Mouse (Mus musculus) hindbrain, embryonic 14.5 days (tissue): ENCODE measurements around the gene Pip5k1b. TPM values are rescaled to one million over a fixed set of nuclear protein-coding genes. Genes with fewer than 3 reads are reported as not detected.

ENCODE experiments used
- ATAC-seq: fragments of 200-750 bp; cut with Nextera tagmentation; 2 replicates; pipeline ENCODE4 v1.8.0; 2017; ENCODE audit warnings: moderate number of reproducible peaks, mild to moderate bottlenecking, moderate TSS enrichment, moderate library complexity; ENCODE audit not compliant: low FRiP score
- DNase-seq: peaks from one replicate; pipeline ENCODE4 v3.0.0-alpha.2; 2015; ENCODE audit warnings: low spot score
- H3K27ac ChIP-seq: fragments of 300-500 bp; sonication (generic); 2 replicates; pipeline ENCODE4 v1.5.1; 2014; ENCODE audit warnings: mild to moderate bottlenecking, moderate library complexity
- H3K27me3 ChIP-seq: fragments of 300-500 bp; sonication (generic); 2 replicates; pipeline ENCODE4 v1.6.1; 2014; ENCODE audit warnings: mild to moderate bottlenecking, low read length, mixed read lengths; ENCODE audit not compliant: control insufficient read depth, insufficient read depth
- H3K36me3 ChIP-seq: fragments of 300-500 bp; sonication (generic); replicated peaks from 2 replicates; pipeline ENCODE4 v1.6.1; 2014; ENCODE audit not compliant: control insufficient read depth, insufficient read depth
- H3K4me1 ChIP-seq: fragments of 300-500 bp; sonication (generic); replicated peaks from 2 replicates; pipeline ENCODE4 v1.6.1; 2014; ENCODE audit warnings: antibody characterized with exemption, low read length, mixed read lengths; ENCODE audit not compliant: control insufficient read depth, insufficient read depth
- H3K4me2 ChIP-seq: fragments of 300-500 bp; sonication (generic); replicated peaks from 2 replicates; pipeline ENCODE4 v1.6.1; 2014; ENCODE audit warnings: mild to moderate bottlenecking, moderate library complexity
- H3K4me3 ChIP-seq: fragments of 300-500 bp; sonication (generic); replicated peaks from 2 replicates; pipeline ENCODE4 v1.5.1; 2014; ENCODE audit warnings: mild to moderate bottlenecking, low read length
- H3K9ac ChIP-seq: fragments of 300-500 bp; sonication (generic); 2 replicates; pipeline ENCODE4 v1.6.1; 2014
- H3K9me3 ChIP-seq: fragments of 300-500 bp; sonication (generic); 2 replicates; pipeline ENCODE4 v1.6.1; 2016; ENCODE audit warnings: low read length; ENCODE audit not compliant: control insufficient read depth
- WGBS: fragments of 180-500 bp; shearing (Covaris S2); extraction: QIAGEN DNeasy Blood & Tissue Kit; methylation state at CpG from one replicate; pipeline ENCODE4 v1.1.7; 2014; 5-methylcytosine and 5-hydroxymethylcytosine counted together
- polyA plus RNA-seq: library from polyadenylated mRNA; unstranded; fragments of >200 nt; fragmentation: Nextera tagmentation; extraction: Ambion mirVana; gene quantifications from 2 replicates; pipeline ENCODE4 v1.2.1, GENCODE M21; 2014

Pip5k1b gene
- polyA plus RNA-seq, 1 experiment from 2014 or later = 3.9 TPM

DNA sequence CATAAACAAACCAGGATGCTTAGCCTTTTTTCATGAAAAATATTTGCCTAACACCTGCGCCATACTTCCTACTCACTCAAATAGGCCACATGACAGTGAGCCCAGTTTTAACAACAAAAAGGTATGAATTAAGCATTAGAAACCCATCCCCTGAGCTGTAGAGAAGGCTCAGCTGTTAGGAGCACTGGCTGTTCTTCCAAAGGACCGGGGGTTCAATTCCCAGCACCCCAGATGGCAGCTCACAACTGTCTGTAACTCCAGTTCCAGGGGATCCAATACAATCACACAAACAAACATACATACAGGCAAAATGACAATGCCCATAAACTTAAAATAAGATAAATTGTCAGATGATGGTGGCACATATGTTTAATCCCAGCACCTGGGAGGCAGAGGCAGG is 5.7 kb downstream of the Pip5k1b start:
- Histone ChIP-seq H3K9ac (no peak overlapping the region), H3K27me3 (no peaks in the 10 kb centered on the region; the same call in 1 of the 2 replicates), H3K4me1 (no peaks in the 10 kb centered on the region), H3K27ac (no peak overlapping the region), H3K9me3 (peaks cover 5% of the 10 kb centered on the region; the same call in 1 of the 2 replicates), H3K4me2 (no peak overlapping the region), H3K4me3 (no peak overlapping the region), H3K36me3 (no peaks in the 10 kb centered on the region)
- ATAC-seq = no peak
- no peak for DNase-seq
- 97% methylated on average over 2 of the region's 2 CpGs for WGBS

DNA sequence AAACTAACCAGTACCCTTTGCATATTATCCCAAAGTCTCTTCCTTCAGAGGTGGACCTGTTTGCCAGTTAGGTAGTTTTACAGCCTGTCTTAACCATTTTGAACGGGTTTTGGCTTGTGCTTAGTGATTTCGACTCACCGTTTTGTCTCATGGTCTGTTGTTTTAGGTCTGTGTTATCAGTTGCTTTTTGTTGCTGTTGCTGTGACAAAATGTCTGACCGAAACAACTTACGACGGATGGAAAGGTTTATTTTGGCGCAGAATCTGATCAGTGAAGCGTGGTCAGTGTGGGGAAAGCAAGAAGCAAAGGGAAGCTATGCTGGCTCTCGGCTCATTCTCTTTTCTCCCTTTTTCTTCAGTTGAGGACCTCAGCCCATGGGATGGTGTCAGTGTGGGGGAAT is 7.3 kb downstream of the Pip5k1b start:
- Histone ChIP-seq H3K27me3 (no peaks in the 10 kb centered on the region; the same call in 1 of the 2 replicates), H3K27ac (no peak overlapping the region), H3K9ac (no peak overlapping the region), H3K9me3 (peaks cover 5% of the 10 kb centered on the region; the same call in 1 of the 2 replicates), H3K36me3 (no peaks in the 10 kb centered on the region), H3K4me3 (no peak overlapping the region), H3K4me2 (no peak overlapping the region), H3K4me1 (no peaks in the 10 kb centered on the region)
- ATAC-seq (no peak), DNase-seq (no peak)
- WGBS = 98% methylated on average over 9 of the region's 9 CpGs

DNA sequence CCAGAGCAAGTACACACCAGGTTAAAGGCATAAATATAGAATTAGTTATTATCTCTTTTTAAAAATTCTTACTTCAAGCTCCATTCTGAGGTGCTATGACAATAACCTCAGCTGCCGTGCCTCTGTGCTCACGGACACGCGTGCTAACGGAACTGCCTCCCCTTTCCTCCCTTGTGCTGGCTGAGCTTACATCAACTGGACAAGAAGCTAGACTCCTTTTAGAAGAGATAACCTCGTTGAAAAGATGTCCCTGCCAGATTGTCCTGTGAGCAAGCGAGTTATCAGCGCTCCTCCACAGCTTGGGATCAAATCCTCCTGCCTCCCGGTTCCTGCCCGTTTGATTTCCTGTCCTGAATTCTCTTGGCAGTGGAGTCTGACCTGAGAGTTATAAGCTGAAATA is 9.5 kb downstream of the Pip5k1b start:
- no peak for DNase-seq
- Histone ChIP-seq H3K9me3 (peaks cover 5% of the 10 kb centered on the region; the same call in 1 of the 2 replicates), H3K9ac (no peak overlapping the region), H3K4me3 (no peak overlapping the region), H3K4me1 (no peaks in the 10 kb centered on the region), H3K4me2 (no peak overlapping the region), H3K27ac (no peak overlapping the region), H3K27me3 (no peaks in the 10 kb centered on the region), H3K36me3 (no peaks in the 10 kb centered on the region)
- no peak for ATAC-seq
- WGBS = 89% methylated on average over 10 of the region's 10 CpGs

DNA sequence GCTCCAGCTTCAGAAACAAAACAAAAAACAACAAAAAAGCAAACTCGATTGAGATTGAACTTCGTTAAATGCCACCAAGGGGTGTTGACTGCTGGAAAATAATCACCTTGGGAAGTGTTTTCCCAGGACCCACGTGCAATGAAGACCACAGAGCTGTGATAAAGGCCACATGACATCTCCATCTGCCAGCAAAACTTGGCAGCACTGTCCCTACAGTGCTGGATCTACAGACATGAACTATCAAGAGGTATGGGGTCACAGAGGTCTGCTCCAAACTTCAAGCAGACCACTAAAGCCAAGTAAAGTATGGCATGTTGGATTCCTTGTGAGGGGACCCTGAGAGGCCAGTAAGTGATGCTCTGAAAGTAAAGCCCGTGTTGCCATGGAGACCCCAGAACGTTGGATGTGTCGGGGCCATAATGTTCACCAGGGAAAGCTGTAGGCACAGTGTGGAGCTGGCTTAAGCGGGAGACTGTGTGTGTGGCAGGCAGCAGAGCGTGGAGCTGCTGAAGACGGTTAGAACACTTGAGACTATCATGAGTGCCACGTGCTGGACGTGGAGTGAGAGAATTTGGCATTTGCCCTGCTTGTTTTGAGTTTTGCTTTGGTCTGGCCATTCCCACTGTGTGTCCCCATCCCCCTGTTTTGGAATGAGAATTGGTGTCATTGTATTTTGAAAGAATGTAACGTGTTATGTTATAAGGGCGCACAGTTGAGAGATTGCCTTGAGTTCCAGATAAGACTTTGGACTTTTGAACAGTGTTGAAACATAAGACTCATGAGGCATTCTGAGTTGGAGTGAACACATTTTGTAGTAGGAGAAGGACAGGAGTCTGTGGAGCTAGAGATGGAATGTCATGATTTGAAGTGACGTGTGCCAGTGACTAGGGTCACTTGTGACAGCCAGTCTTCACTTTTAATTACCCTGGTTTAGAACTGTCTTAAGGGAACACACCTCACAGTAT is 12.0 kb downstream of the Pip5k1b start:
- no peak for DNase-seq
- WGBS = 77% methylated on average over 14 of the region's 14 CpGs
- Histone ChIP-seq H3K4me3 (no peak overlapping the region), H3K9me3 (peaks cover 5% of the 10 kb centered on the region; the same call in 1 of the 2 replicates), H3K4me1 (no peaks in the 10 kb centered on the region), H3K27ac (no peak overlapping the region), H3K4me2 (no peak overlapping the region), H3K9ac (no peak overlapping the region), H3K36me3 (no peaks in the 10 kb centered on the region), H3K27me3 (no peaks in the 10 kb centered on the region)
- ATAC-seq = no peak

DNA sequence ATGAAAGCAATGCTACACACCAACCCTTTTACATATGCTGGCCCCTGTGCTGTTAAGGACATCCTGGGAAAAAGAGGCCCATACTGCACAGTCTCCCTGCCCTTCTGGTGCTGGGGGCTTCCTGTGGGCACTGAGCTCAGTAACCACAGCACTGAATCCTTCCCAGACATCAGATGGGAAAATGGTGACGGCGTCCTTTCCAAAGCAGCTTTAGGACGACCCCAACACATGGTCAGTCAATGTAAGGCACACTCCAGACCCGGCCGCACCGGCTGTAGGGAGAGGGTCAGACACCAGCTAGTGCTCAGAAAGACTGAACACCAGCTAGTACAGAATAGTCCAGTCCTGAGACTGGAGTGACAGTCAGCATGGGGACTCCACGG is 13.4 kb downstream of the Pip5k1b start:
- H3K36me3 ChIP-seq = no peaks in the 10 kb centered on the region
- 96% methylated on average over 7 of the region's 7 CpGs for WGBS

DNA sequence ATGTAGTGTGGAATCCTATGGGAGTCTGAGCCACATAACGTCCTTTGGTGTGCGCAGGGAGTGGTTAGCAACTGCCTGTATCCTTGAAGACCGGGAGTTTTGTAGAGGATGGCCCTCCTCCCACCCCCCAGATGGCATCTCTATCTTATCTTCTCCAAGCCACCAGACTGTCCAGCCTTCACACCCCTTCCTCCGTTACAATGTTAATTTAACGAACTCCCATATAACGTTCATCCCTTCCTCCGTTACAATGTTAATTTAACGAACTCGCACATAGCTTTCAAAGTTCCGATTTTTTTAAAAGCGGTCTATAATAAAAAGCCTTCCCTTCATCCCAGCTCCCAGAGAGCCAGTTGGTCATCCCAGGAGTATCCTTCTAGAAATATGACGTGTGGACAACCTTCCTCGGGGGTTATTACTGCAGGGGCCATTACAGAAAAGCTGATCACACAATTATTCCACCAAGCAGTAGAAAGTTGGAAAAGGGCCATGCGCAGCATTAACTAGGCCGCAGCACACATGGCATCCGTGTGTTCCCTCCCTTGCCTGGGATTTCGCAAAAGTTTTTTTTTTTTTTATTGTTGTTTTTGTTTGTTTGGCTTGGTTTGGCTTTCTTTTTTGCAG is 13.9 kb downstream of the Pip5k1b start:
- H3K9ac ChIP-seq = no peak overlapping the region
- H3K27ac ChIP-seq = no peak overlapping the region
- H3K4me1 ChIP-seq = no peaks in the 10 kb centered on the region
- H3K27me3 ChIP-seq = no peaks in the 10 kb centered on the region
- WGBS = 93% methylated on average over 17 of the region's 17 CpGs
- H3K36me3 ChIP-seq = no peaks in the 10 kb centered on the region
- no peak for DNase-seq
- ATAC-seq = no peak
- H3K4me2 ChIP-seq = no peak overlapping the region
- no peaks in the 10 kb centered on the region for H3K9me3 ChIP-seq
- no peak overlapping the region for H3K4me3 ChIP-seq

More for the DNA sequence above, 13.4 kb downstream of the Pip5k1b start:
- no peak for ATAC-seq
- Histone ChIP-seq H3K4me1 (no peaks in the 10 kb centered on the region), H3K4me3 (no peak overlapping the region), H3K27ac (no peak overlapping the region), H3K9ac (no peak overlapping the region), H3K27me3 (no peaks in the 10 kb centered on the region), H3K9me3 (no peaks in the 10 kb centered on the region), H3K4me2 (no peak overlapping the region)
- no peak for DNase-seq

DNA sequence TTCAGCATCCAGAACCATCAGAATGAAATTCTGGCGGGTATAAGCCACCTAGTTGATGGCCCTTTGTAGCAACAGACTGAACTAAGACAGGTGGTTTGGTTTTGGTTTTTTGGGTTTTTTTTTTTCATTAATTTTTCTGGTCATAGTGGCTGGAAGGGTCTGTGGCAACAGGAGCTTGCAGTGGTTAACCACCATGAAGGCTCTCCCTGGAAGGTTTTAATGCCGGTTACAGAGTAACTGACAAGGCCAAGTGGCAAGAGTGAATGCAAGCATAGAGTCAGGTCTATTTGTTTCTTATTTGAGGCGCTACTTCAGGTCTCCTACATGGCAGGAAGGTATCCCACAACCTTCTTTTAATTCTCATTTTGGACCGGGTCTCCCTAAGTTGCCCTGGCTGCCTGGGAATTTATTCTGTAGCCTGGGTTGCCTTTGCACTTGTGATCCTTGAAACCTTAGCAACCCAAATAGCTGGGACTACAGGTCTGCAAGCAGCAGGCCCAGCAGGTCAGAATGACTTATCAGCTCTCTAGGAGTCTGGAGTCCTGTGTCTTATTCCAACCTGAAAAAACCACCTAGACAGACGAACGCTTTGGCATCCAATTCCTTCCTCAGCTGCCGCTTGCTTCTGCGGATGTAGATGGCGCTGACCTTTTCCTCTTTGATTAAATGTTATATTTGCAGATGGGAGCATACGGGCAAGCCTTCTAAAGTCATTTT is 14.6 kb downstream of the Pip5k1b start:
- Histone ChIP-seq H3K4me3 (no peak overlapping the region), H3K27me3 (no peaks in the 10 kb centered on the region), H3K4me2 (no peak overlapping the region), H3K9ac (no peak overlapping the region), H3K9me3 (no peaks in the 10 kb centered on the region), H3K36me3 (no peaks in the 10 kb centered on the region), H3K4me1 (no peaks in the 10 kb centered on the region), H3K27ac (no peak overlapping the region)
- 90% methylated on average over 10 of the region's 10 CpGs for WGBS
- ATAC-seq (no peak), DNase-seq (no peak)

DNA sequence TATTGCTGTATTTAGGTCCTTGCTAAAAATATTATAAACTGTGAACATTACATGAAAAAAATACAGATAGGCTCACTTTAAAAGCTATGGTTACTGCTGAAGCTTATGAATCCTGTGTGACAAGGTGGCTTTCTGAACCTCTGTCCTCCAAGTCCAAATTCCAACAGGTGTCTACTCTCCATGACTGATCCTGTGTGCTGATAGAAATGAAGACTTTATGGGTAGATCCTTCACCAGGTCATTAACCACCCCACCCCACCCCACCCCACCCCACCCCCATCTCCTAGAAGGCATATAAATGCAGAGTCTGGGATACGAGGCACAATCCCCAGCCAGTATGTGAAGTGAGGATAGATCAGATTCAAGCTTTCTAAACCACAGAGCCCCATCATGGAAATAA is 16.6 kb downstream of the Pip5k1b start:
- WGBS = 100% methylated on average over 1 of the region's 1 CpGs
- Histone ChIP-seq H3K9me3 (no peaks in the 10 kb centered on the region), H3K36me3 (no peaks in the 10 kb centered on the region), H3K4me3 (no peak overlapping the region), H3K27ac (no peak overlapping the region), H3K4me2 (no peak overlapping the region), H3K4me1 (no peaks in the 10 kb centered on the region), H3K9ac (no peak overlapping the region), H3K27me3 (no peaks in the 10 kb centered on the region)
- ATAC-seq (no peak), DNase-seq (no peak)

DNA sequence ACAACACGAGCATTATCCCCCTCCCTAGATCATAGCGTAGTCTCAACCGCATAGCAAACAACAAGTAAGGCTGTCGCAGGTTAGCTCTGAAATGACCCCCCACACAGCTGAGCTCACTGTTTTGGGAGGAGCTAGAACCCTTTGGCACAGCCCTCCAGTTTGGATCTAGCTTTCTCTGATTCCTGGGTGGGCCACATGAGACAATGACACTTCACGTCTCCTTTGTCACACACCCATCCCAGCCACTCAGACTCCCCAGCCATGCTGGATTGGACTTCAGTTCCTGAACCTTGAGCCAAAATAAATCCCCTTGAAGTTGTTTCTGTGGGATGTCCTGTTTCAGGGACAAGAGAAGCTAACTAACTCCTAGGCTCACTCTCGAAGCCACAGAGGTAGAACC is 17.5 kb downstream of the Pip5k1b start:
- H3K9me3 ChIP-seq = no peaks in the 10 kb centered on the region
- no peak overlapping the region for H3K27ac ChIP-seq
- H3K36me3 ChIP-seq = no peaks in the 10 kb centered on the region
- ATAC-seq (no peak), DNase-seq (no peak)
- no peaks in the 10 kb centered on the region for H3K4me1 ChIP-seq
- no peak overlapping the region for H3K4me3 ChIP-seq
- H3K27me3 ChIP-seq = no peaks in the 10 kb centered on the region
- no peak overlapping the region for H3K4me2 ChIP-seq
- H3K9ac ChIP-seq = no peak overlapping the region
- WGBS = 85% methylated on average over 6 of the region's 6 CpGs
